Mouse (Mus musculus) kidney, embryonic 16.5 days (tissue): ENCODE data around the gene Slk. TPM values are rescaled to one million over a fixed set of nuclear protein-coding genes. Genes with fewer than 3 reads are reported as not detected.
A peak's percentile ranks its signal among the peaks of the same experiment; 100 is the strongest.
"Not testable (repeated sequence)": the region's sequence is repeated elsewhere in the genome, so short reads cannot be mapped to it uniquely, and the experiment has no call there.

Experiments
- ATAC-seq: fragments of 200-750 bp; cut with Nextera tagmentation; 2 replicates; pipeline ENCODE4 v1.8.0; 2017; ENCODE audit warnings: moderate TSS enrichment; ENCODE audit not compliant: low FRiP score, low TSS enrichment
- H3K27ac ChIP-seq: fragments of 300-500 bp; sonication (generic); 2 replicates; pipeline ENCODE4 v1.5.1; 2014; ENCODE audit warnings: low read length
- H3K27me3 ChIP-seq: fragments of 300-500 bp; sonication (generic); 2 replicates; pipeline ENCODE4 v1.6.1; 2014; ENCODE audit warnings: low read length, control low read depth, mixed read lengths; ENCODE audit not compliant: insufficient read depth
- H3K36me3 ChIP-seq: fragments of 300-500 bp; sonication (generic); 2 replicates; pipeline ENCODE4 v1.6.1; 2014; ENCODE audit warnings: low read length, control low read depth, mixed read lengths; ENCODE audit not compliant: insufficient read depth
- H3K4me1 ChIP-seq: fragments of 300-500 bp; sonication (generic); 2 replicates; pipeline ENCODE4 v1.6.1; 2014; ENCODE audit warnings: low read length, control low read depth, mixed read lengths; ENCODE audit not compliant: insufficient read depth
- H3K4me2 ChIP-seq: fragments of 300-500 bp; sonication (generic); replicated peaks from 2 replicates; pipeline ENCODE4 v1.6.1; 2014; ENCODE audit warnings: low read depth, low read length
- H3K4me3 ChIP-seq: fragments of 300-500 bp; sonication (generic); 2 replicates; pipeline ENCODE4 v1.5.1; 2014; ENCODE audit warnings: mild to moderate bottlenecking, low read length
- H3K9ac ChIP-seq: fragments of 300-500 bp; sonication (generic); replicated peaks from 2 replicates; pipeline ENCODE4 v1.6.1; 2014; ENCODE audit warnings: low read length
- H3K9me3 ChIP-seq: fragments of 300-500 bp; sonication (generic); 2 replicates; pipeline ENCODE4 v1.6.1; 2016; ENCODE audit warnings: low read length, control low read depth
- whole genome bisulfite sequencing: fragments of 180-500 bp; shearing (Covaris S2); extraction: QIAGEN DNeasy Blood & Tissue Kit; methylation state at CpG from one replicate; pipeline ENCODE4 v1.1.7; 2014; 5-methylcytosine and 5-hydroxymethylcytosine counted together
- polyA plus RNA-seq: library from polyadenylated mRNA; unstranded; fragments of >200 nt; fragmentation: Nextera tagmentation; extraction: Ambion mirVana; gene quantifications from 2 replicates; pipeline ENCODE4 v1.2.1, GENCODE M21; 2015

Gene Slk
- polyA plus RNA-seq, 1 experiment from 2014 or later = 11.1 TPM

- Histone ChIP-seq H3K9ac (no peak overlapping the region), H3K9me3 (no peaks in the 10 kb centered on the region), H3K36me3 (no peaks in the 10 kb centered on the region), H3K27ac (no peak overlapping the region; the same call in 1 of the 2 replicates), H3K4me3 (no peak overlapping the region), H3K4me2 (no peak overlapping the region), H3K27me3 (no peaks in the 10 kb centered on the region), H3K4me1 (peaks cover 13% of the 10 kb centered on the region; the same call in 1 of the 2 replicates)
- no peak for ATAC-seq
- 43% methylated on average over 17 of the region's 17 CpGs for WGBS
Measured at GRCm38 (mm10) chr19:47565031-47565654, 14.3 kb upstream of the Slk start.

GRCm38 (mm10) chr19:47565994-47566393 lies 13.5 kb upstream of the Slk start:
- WGBS = 75% methylated on average over 8 of the region's 8 CpGs
- H3K9me3 ChIP-seq = no peaks in the 10 kb centered on the region
- no peak for ATAC-seq
- H3K36me3 ChIP-seq = no peaks in the 10 kb centered on the region
- no peak overlapping the region for H3K27ac ChIP-seq
- H3K4me2 ChIP-seq = no peak overlapping the region
- no peak overlapping the region for H3K4me3 ChIP-seq
- H3K27me3 ChIP-seq = no peaks in the 10 kb centered on the region
- H3K4me1 ChIP-seq = peaks cover 13% of the 10 kb centered on the region; the same call in 1 of the 2 replicates
- no peak overlapping the region for H3K9ac ChIP-seq

GRCm38 (mm10) chr19:47570042-47570441 lies 9.4 kb upstream of the Slk start:
- Histone ChIP-seq H3K27me3 (no peaks in the 10 kb centered on the region), H3K4me3 (no peak overlapping the region), H3K9ac (no peak overlapping the region), H3K9me3 (no peaks in the 10 kb centered on the region), H3K27ac (no peak overlapping the region), H3K36me3 (no peaks in the 10 kb centered on the region), H3K4me2 (no peak overlapping the region), H3K4me1 (peaks cover 3% of the 10 kb centered on the region; the same call in 1 of the 2 replicates)
- ATAC-seq = no peak
- WGBS = 87% methylated on average over 5 of the region's 5 CpGs

- H3K4me3 ChIP-seq, H3K4me1 ChIP-seq, H3K27me3 ChIP-seq, H3K4me2 ChIP-seq, H3K9ac ChIP-seq, H3K27ac ChIP-seq, H3K9me3 ChIP-seq, H3K36me3 ChIP-seq, ATAC-seq: not testable (repeated sequence)
- WGBS = 66% methylated on average over 4 of the region's 4 CpGs
Measured at GRCm38 (mm10) chr19:47571981-47572380, 7.5 kb upstream of the Slk start.

- 90% methylated on average over 3 of the region's 3 CpGs for WGBS
- Histone ChIP-seq H3K27me3 (no peaks in the 10 kb centered on the region), H3K27ac (no peak overlapping the region), H3K36me3 (no peaks in the 10 kb centered on the region), H3K4me3 (no peak overlapping the region), H3K4me2 (no peak overlapping the region), H3K9ac (no peak overlapping the region), H3K4me1 (peaks cover 5% of the 10 kb centered on the region), H3K9me3 (no peaks in the 10 kb centered on the region)
- ATAC-seq = no peak
Measured at GRCm38 (mm10) chr19:47573718-47574117, 5.8 kb upstream of the Slk start.

GRCm38 (mm10) chr19:47578581-47579224 lies 775 bp upstream of the Slk start:
- WGBS = 9% methylated on average over 13 of the region's 13 CpGs
- Histone ChIP-seq H3K4me3 (peak overlapping the region; percentile 65), H3K4me1 (peaks cover 21% of the 10 kb centered on the region), H3K36me3 (no peaks in the 10 kb centered on the region), H3K27ac (peak overlapping the region; percentile 98), H3K9me3 (no peaks in the 10 kb centered on the region), H3K4me2 (peak overlapping the region; percentile 72), H3K27me3 (no peaks in the 10 kb centered on the region), H3K9ac (peak overlapping the region; percentile 96)
- ATAC-seq = peak; percentile 56; the same call in 1 of the 2 replicates

GRCm38 (mm10) chr19:47579788-47580631 lies 532 bp downstream of the Slk start:
- Histone ChIP-seq H3K9ac (peak overlapping the region; percentile 96), H3K9me3 (no peaks in the 10 kb centered on the region), H3K36me3 (no peaks in the 10 kb centered on the region), H3K4me2 (peak overlapping the region; percentile 72), H3K27ac (peak overlapping the region; percentile 98), H3K4me3 (peak overlapping the region; percentile 65), H3K4me1 (peaks cover 24% of the 10 kb centered on the region), H3K27me3 (no peaks in the 10 kb centered on the region)
- peak; percentile 72 for ATAC-seq
- under 1% methylated on average over 78 of the region's 96 CpGs for WGBS

- WGBS = 83% methylated on average over 1 of the region's 1 CpGs
- Histone ChIP-seq H3K9ac (no peak overlapping the region), H3K4me1 (peaks cover 42% of the 10 kb centered on the region), H3K27me3 (no peaks in the 10 kb centered on the region), H3K36me3 (no peaks in the 10 kb centered on the region), H3K9me3 (no peaks in the 10 kb centered on the region), H3K4me2 (no peak overlapping the region), H3K27ac (no peak overlapping the region), H3K4me3 (no peak overlapping the region)
- no peak for ATAC-seq
Measured at GRCm38 (mm10) chr19:47585772-47586171, 6.3 kb downstream of the Slk start.

- Histone ChIP-seq H3K4me2 (no peak overlapping the region), H3K36me3 (no peaks in the 10 kb centered on the region), H3K9me3 (no peaks in the 10 kb centered on the region), H3K27me3 (no peaks in the 10 kb centered on the region), H3K9ac (no peak overlapping the region), H3K4me1 (peaks cover 30% of the 10 kb centered on the region), H3K4me3 (no peak overlapping the region), H3K27ac (no peak overlapping the region)
- WGBS = 95% methylated on average over 1 of the region's 1 CpGs
- ATAC-seq = no peak
Measured at GRCm38 (mm10) chr19:47587009-47587408, 7.5 kb downstream of the Slk start.
